Mouse (Mus musculus): Measurements from ENCODE around the gene Vmn1r94. TPM values are rescaled to one million over a fixed set of nuclear protein-coding genes. Genes with fewer than 3 reads are reported as not detected.
"Not testable (repeated sequence)": the region's sequence is repeated elsewhere in the genome, so short reads cannot be mapped to it uniquely, and the experiment has no call there.

Gene Vmn1r94
- total RNA-seq (2021): not detected in 2 replicates
- long read RNA-seq, experiment 1: 0 reads
- long read RNA-seq, experiment 2: 0 reads

GRCm38 (mm10) chr7:20168277-20168676 is at the start of gene Vmn1r94:
Gene Vmn1r94 (minus strand): TSS chr7:20168377.
- not testable (repeated sequence) for DNase-seq

GRCm38 (mm10) chr7:20205507-20205906 is 37.3 kb upstream of the Vmn1r94 start, which contains the start of gene Gm6164:
Gene Gm6164 (minus strand): TSS chr7:20205607.
- not testable (repeated sequence) for DNase-seq

GRCm38 (mm10) chr7:20193410-20193809 is 25.2 kb upstream of the Vmn1r94 start, which contains the start of gene Vmn1r95:
Gene Vmn1r95 (plus strand): TSS chr7:20193710.
- DNase-seq: not testable (repeated sequence)

- DNase-seq: not testable (repeated sequence)
Measured at GRCm38 (mm10) chr7:20138988-20139387, 29.2 kb downstream of the Vmn1r94 start, which contains the start of gene Vmn1r93. Gene Vmn1r93 (minus strand): TSS chr7:20139088.

- not testable (repeated sequence) for DNase-seq
Measured at GRCm38 (mm10) chr7:20122479-20122878, 45.7 kb downstream of the Vmn1r94 start, which contains the start of gene Gm16442. Gene Gm16442 (minus strand): TSS chr7:20122579.

Other genes with a start within 250 kb of the Vmn1r94 start
- 31.0 and 34.1 TPM in 2 replicates for gene Pvr, start 247.2 kb downstream of the Vmn1r94 start, total RNA-seq (2021)
- gene Igsf23, start 217.6 kb downstream of the Vmn1r94 start, total RNA-seq (2021): 0.41 and 0.75 TPM in 2 replicates
- not detected in 2 replicates for gene Ceacam20, start 203.0 kb downstream of the Vmn1r94 start, total RNA-seq (2021)
- not detected in 2 replicates for gene Nlrp9b, start 176.9 kb downstream of the Vmn1r94 start, total RNA-seq (2021)
- gene Vmn1r91, start 68.7 kb downstream of the Vmn1r94 start, total RNA-seq (2021): not detected in 2 replicates
- gene Gm16442, start 45.8 kb downstream of the Vmn1r94 start, total RNA-seq (2021): not detected in 2 replicates
- gene Vmn1r93, start 29.3 kb downstream of the Vmn1r94 start, total RNA-seq (2021): not detected in 2 replicates
- gene Vmn1r95, start 25.3 kb upstream of the Vmn1r94 start, total RNA-seq (2021): not detected in 2 replicates
- gene Gm6164, start 37.2 kb upstream of the Vmn1r94 start, total RNA-seq (2021): not detected in 2 replicates
- gene Gm4498, start 65.5 kb upstream of the Vmn1r94 start, total RNA-seq (2021): not detected in 2 replicates
- not detected in 2 replicates for gene Gm5890, start 94.5 kb upstream of the Vmn1r94 start, total RNA-seq (2021)
- not detected in 2 replicates for gene Gm4133, start 165.7 kb upstream of the Vmn1r94 start, total RNA-seq (2021)
- gene Gm5728, start 207.0 kb upstream of the Vmn1r94 start, total RNA-seq (2021): not detected in 2 replicates
- gene Vmn1r100, start 249.6 kb upstream of the Vmn1r94 start, total RNA-seq (2021): not detected in 2 replicates